Mouse (Mus musculus) heart, postnatal 0 days (tissue): ENCODE results near the gene Mymk. TPM values are rescaled to one million over a fixed set of nuclear protein-coding genes. Genes with fewer than 3 reads are reported as not detected.

Experiments used
- ATAC-seq: fragments of 200-750 bp; cut with Nextera tagmentation; 2 replicates; pipeline ENCODE4 v1.8.0; 2017; ENCODE audit warnings: low read depth, moderate number of reproducible peaks, moderate library complexity; ENCODE audit not compliant: insufficient read depth
- DNase-seq: peaks from one replicate; pipeline ENCODE4 v3.0.0-alpha.2; 2016; ENCODE audit warnings: low spot score
- H3K27ac ChIP-seq: fragments of 300-500 bp; sonication (generic); 2 replicates; pipeline ENCODE4 v1.5.1; 2014; ENCODE audit warnings: low read depth, mild to moderate bottlenecking
- H3K27me3 ChIP-seq: fragments of 300-500 bp; sonication (generic); 2 replicates; pipeline ENCODE4 v1.6.1; 2014; ENCODE audit warnings: low read length, mixed read lengths; ENCODE audit not compliant: control insufficient read depth, insufficient read depth
- H3K36me3 ChIP-seq: fragments of 300-500 bp; sonication (generic); replicated peaks from 2 replicates; pipeline ENCODE4 v1.6.1; 2014; ENCODE audit warnings: low read length, mixed read lengths; ENCODE audit not compliant: control insufficient read depth, insufficient read depth
- H3K4me1 ChIP-seq: fragments of 300-500 bp; sonication (generic); 2 replicates; pipeline ENCODE4 v1.6.1; 2014; ENCODE audit warnings: antibody characterized with exemption; ENCODE audit not compliant: control insufficient read depth, insufficient read depth
- H3K4me2 ChIP-seq: fragments of 300-500 bp; sonication (generic); 2 replicates; pipeline ENCODE4 v1.6.1; 2014; ENCODE audit warnings: low read depth, mild to moderate bottlenecking, low read length, moderate library complexity
- H3K4me3 ChIP-seq: fragments of 300-500 bp; sonication (generic); 2 replicates; pipeline ENCODE4 v1.5.1; 2014; ENCODE audit warnings: low read depth, low read length
- H3K9ac ChIP-seq: fragments of 300-500 bp; sonication (generic); replicated peaks from 2 replicates; pipeline ENCODE4 v1.6.1; 2014; ENCODE audit warnings: low read depth, low read length, mixed read lengths
- H3K9me3 ChIP-seq: fragments of 300-500 bp; sonication (generic); replicated peaks from 2 replicates; pipeline ENCODE4 v1.6.1; 2016; ENCODE audit warnings: low read length; ENCODE audit not compliant: control insufficient read depth
- CTCF ChIP-seq: IDR thresholded peaks from 2 replicates; pipeline ENCODE4 v1.5.1; 2016; ENCODE audit warnings: antibody characterized with exemption, control low read depth, low read depth
- EP300 ChIP-seq: IDR thresholded peaks from 2 replicates; pipeline ENCODE4 v1.6.1; 2016; ENCODE audit warnings: antibody characterized with exemption, low read depth
- WGBS: fragments of 180-500 bp; shearing (Covaris S2); extraction: QIAGEN DNeasy Blood & Tissue Kit; methylation state at CpG from one replicate; pipeline ENCODE4 v1.1.7; 2014; 5-methylcytosine and 5-hydroxymethylcytosine counted together
- polyA plus RNA-seq: library from polyadenylated mRNA; unstranded; fragments of >200 nt; fragmentation: Nextera tagmentation; extraction: Ambion mirVana; gene quantifications from 2 replicates; pipeline ENCODE4 v1.2.1, GENCODE M21; 2015
- total RNA-seq: library from RNA; depleted of rRNA; stranded (reverse); fragments of >200 nt; gene quantifications from 2 replicates; pipeline ENCODE4 v1.2.3, GENCODE M21; 2014; ENCODE audit warnings: low replicate concordance

The Mymk gene
- total and polyA plus RNA-seq, 2 experiments from 2014 or later, result 0.08 TPM; not detected in 1

GRCm38 (mm10) chr2:27079649-27080048 is 7.7 kb upstream of the Mymk start:
- Histone ChIP-seq H3K9ac (peak overlapping the region; percentile 29; the same call in 1 of the 2 replicates), H3K4me1 (peaks cover 38% of the 10 kb centered on the region), H3K27me3 (no peaks in the 10 kb centered on the region), H3K9me3 (no peaks in the 10 kb centered on the region), H3K4me2 (peak overlapping the region; percentile 52), H3K4me3 (peak overlapping the region; percentile 21), H3K36me3 (no peaks in the 10 kb centered on the region), H3K27ac (peak overlapping the region; percentile 58)
- ATAC-seq (0 out of 2 replicates have a peak, but pooled peaks have one; percentile 3), DNase-seq (no peak)
- TF ChIP-seq CTCF, result no peak
- no peak for TF ChIP-seq EP300
- WGBS, result 43% methylated on average over 2 of the region's 2 CpGs

DNA sequence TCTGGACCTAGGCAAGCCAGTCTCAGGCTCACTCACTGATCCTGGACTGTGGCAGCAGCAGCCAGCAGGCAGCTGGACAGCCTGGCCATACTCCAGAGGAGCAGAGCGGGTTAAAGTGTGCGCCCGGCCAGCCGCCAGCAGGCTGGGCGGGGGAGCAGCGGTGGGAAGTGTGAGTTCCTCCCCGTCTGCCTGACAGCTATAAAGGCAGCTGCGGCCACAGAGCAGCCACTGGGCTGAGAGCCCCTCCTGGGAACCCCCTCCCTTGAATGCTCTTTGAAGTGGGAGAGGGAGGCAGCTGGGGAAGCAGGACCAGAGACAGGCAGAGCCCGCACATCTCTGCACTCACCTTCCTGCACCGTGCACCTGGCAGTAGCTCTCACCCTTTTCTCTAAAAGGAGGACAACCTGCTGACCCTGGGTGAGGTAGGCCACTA is 7.2 kb upstream of the Mymk start, which contains the start of gene Adamtsl2:
Adamtsl2 (plus strand) TSS at position 228 of the 433 bp plus-strand sequence.
- Histone ChIP-seq H3K9ac (peak within 1 kb of the TSS; percentile 29; the same call in 1 of the 2 replicates), H3K4me2 (peak within 1 kb of the TSS; percentile 52), H3K27me3 (no peaks in the 10 kb centered on the region), H3K9me3 (no peaks in the 10 kb centered on the region), H3K36me3 (no peaks in the 10 kb centered on the region), H3K4me3 (peak within 1 kb of the TSS; percentile 21), H3K4me1 (peaks cover 38% of the 10 kb centered on the region), H3K27ac (peak within 1 kb of the TSS; percentile 58)
- DNase-seq (peak; percentile 89), ATAC-seq (peak; percentile 81)
- TF ChIP-seq CTCF, result no peak
- TF ChIP-seq EP300, result no peak
- WGBS, result 0% methylated on average over 10 of the region's 10 CpGs

DNA sequence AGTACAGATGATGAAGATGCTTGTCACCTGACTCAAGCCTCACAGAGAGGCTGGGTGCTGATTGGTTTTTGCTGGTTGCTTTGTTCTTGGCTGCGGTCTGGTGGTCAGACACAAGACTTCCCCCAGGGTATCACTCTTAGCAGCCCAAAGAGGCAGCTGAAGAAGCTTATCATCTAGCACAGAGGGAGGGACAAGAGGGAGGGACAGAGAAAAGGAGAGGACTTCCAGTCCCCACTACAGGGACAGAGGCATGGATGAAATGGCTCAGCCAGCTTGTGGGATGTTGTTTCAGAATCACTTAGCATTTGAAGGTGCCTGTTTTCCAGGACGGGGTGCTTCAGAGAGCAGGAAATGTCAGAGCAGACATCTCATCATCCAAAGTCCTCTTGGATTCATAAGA is 6.3 kb upstream of the Mymk start:
- no peak overlapping the region for H3K9ac ChIP-seq
- ATAC-seq (no peak), DNase-seq (no peak)
- no peak overlapping the region for H3K4me2 ChIP-seq
- TF ChIP-seq EP300 (no peak), CTCF (no peak)
- H3K36me3 ChIP-seq, result no peaks in the 10 kb centered on the region
- H3K9me3 ChIP-seq, result no peaks in the 10 kb centered on the region
- no peak overlapping the region for H3K4me3 ChIP-seq
- no peaks in the 10 kb centered on the region for H3K27me3 ChIP-seq
- no peak overlapping the region for H3K27ac ChIP-seq
- peaks cover 33% of the 10 kb centered on the region for H3K4me1 ChIP-seq
- WGBS, result 28% methylated on average over 2 of the region's 2 CpGs

DNA sequence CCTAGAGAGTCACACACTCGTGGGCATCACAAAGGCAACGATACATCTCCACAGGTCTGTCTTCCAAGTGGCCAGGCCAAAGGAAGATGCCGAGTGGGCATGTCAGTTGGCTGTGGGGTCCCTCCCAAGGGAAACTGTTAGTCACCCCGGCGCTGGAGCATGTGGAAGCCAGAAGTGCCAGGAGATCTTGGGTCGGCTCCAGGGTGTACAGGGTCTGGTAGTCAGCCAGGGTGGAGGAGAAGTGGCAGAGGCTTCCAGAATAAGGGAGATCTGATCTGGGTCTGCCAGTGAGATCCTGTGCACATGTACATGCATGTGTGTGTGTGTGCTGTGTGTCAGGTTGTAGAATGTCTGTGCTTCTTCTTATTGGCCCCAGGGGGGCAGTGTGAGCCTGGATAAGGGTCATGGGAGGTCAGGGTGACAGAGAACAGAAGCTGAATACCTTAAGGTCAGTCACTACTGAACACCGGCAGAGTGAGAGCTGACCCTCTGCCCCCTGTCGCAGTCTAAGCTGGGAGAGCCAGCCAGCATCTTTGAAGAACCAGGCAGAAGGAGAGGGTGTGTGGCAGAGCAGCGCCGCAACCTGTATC is 5.8 kb upstream of the Mymk start:
- no peak overlapping the region for H3K4me2 ChIP-seq
- ATAC-seq, result 0 out of 2 replicates have a peak, but pooled peaks have one; percentile 15
- no peak overlapping the region for H3K9ac ChIP-seq
- H3K27me3 ChIP-seq, result no peaks in the 10 kb centered on the region
- TF ChIP-seq CTCF (peak; percentile 49), EP300 (no peak)
- 63% methylated on average over 10 of the region's 10 CpGs for WGBS
- no peaks in the 10 kb centered on the region for H3K9me3 ChIP-seq
- H3K36me3 ChIP-seq, result no peaks in the 10 kb centered on the region
- H3K27ac ChIP-seq, result no peak overlapping the region
- no peak overlapping the region for H3K4me3 ChIP-seq
- no peak for DNase-seq
- H3K4me1 ChIP-seq, result peaks cover 33% of the 10 kb centered on the region

DNA sequence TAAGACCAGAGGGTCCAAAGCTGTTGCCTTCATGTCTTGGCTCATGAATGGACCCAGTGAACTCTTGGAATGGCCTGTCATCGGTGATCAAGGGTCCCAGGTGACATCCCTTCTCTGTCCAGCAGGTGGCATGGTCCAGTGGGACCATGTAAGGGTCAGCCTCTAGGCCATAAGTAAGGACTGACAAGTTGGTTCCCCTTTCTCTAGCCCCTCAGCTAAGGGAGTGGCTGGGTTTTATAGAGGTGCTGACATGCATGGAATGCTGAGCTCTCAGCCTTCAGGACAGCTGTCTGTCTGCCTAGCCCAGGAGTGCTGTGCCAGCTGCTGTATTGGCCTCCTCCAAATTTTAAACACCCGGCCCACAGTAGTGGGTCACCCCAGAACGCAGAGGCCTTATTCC is 3.5 kb upstream of the Mymk start:
- DNase-seq (peak; percentile 47), ATAC-seq (peak; percentile 25)
- Histone ChIP-seq H3K27me3 (no peaks in the 10 kb centered on the region), H3K4me2 (no peak overlapping the region), H3K36me3 (no peaks in the 10 kb centered on the region), H3K9ac (no peak overlapping the region), H3K4me3 (no peak overlapping the region), H3K4me1 (peaks cover 47% of the 10 kb centered on the region), H3K27ac (no peak overlapping the region), H3K9me3 (no peaks in the 10 kb centered on the region)
- 59% methylated on average over 3 of the region's 3 CpGs for WGBS
- TF ChIP-seq EP300, result no peak
- TF ChIP-seq CTCF, result peak; percentile 82

DNA sequence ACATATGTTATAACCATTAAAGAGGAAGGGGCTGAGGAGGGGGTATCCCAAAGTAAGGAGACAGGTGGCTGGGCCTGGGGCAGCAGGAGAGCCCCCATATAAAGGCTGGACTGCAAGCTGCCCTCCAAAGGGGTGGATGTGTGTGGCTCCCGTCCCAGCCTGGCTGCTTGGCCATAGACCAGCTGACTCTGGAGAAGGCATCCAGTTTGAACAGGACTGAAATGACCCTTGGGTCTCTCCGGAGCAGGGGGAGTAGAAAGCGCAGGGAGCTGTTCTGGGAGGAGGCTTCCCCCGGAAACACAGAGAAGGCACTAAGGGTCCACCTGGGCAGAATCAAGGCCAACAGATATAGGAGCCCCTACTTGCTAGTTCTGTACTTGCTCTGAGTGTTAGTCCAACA is 2.8 kb upstream of the Mymk start:
- H3K9me3 ChIP-seq, result no peaks in the 10 kb centered on the region
- H3K4me1 ChIP-seq, result peaks cover 46% of the 10 kb centered on the region
- no peak overlapping the region for H3K9ac ChIP-seq
- no peak for ATAC-seq
- no peaks in the 10 kb centered on the region for H3K27me3 ChIP-seq
- 55% methylated on average over 4 of the region's 4 CpGs for WGBS
- H3K27ac ChIP-seq, result no peak overlapping the region
- H3K4me2 ChIP-seq, result no peak overlapping the region
- TF ChIP-seq CTCF (no peak), EP300 (no peak)
- no peak for DNase-seq
- no peak overlapping the region for H3K4me3 ChIP-seq
- no peaks in the 10 kb centered on the region for H3K36me3 ChIP-seq
